Mouse (Mus musculus) layer of hippocampus, adult 2 months (tissue): ENCODE data around the gene Ifit1bl2. TPM values are rescaled to one million over a fixed set of nuclear protein-coding genes. Genes with fewer than 3 reads are reported as not detected.

Experiments used
- DNase-seq, 2 experiments: peaks; one replicate each; pipeline ENCODE4 v3.0.0; 2022; ENCODE audit warnings: low spot score in 2 of 2
- H3K27ac ChIP-seq: fragments of 200-600 bp; 2 replicates; pipeline ENCODE4 v1.8.1; 2022
- H3K4me3 ChIP-seq: fragments of 200-600 bp; 2 replicates; pipeline ENCODE4 v1.8.1; 2022; ENCODE audit warnings: mild to moderate bottlenecking
- CTCF ChIP-seq: fragments of 200-600 bp; conservative IDR thresholded peaks from 2 replicates; pipeline ENCODE4 v1.8.1; 2022; ENCODE audit warnings: antibody characterized with exemption, mild to moderate bottlenecking, moderate library complexity
- total RNA-seq, 2 experiments: library from RNA; stranded (reverse); gene quantifications; 2 replicates each; pipeline ENCODE4 v1.2.3; 2021

The Ifit1bl2 gene
- total RNA-seq, 2 experiments from 2014 or later = 0.27 to 0.38 TPM

DNA sequence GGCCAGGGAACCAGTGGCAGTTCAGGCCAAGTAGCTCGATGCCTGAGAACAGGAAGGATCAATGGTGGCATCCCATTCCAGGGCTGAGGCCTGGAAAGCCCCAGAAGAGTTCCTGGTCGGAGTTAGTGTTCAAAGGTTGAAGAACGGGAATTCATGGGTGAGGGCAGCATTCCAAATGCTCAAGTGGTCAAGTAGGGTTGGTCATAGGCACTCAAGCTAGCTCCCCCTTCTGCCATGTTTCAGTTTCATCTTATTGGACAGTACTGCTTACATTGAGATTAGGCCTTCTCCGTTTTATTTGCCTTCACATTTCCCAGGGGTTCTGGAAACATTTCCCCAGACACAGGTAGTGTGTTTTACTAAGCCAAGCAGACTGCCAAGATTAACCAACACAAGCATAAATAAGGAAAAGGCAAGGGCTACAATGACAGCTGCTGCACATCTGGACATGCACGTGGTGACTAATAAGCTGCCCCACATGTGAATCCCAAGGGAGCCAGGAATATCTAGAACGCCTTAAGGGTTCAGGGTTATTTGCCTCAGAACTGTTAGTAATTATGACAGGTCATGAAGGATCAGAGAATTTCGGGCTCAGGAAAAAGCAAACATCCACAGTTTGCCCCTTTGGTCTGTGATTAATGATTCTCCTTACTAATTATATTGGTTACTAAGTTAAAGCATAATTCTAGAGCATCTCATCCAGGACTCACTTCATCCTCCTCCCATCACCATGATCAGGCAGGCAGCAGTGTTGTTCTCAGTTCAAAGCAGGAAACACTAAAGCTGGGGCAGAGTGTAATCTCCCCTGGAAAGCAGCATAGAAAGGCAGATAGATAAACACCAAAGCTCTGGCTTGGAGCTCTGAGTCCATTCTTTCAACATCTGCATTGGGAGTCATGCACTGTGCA, 71.3 kb downstream of the Ifit1bl2 start:
- H3K4me3 ChIP-seq = no peak overlapping the region
- no peak for DNase-seq
- TF ChIP-seq CTCF = no peak
- H3K27ac ChIP-seq = no peak overlapping the region

Other genes with a start within 250 kb of the Ifit1bl2 start
- gene Ch25h, start 165.6 kb downstream of the Ifit1bl2 start, total RNA-seq = under 1 TPM in 1 of 2 experiments, not detected in 1; 0.25 TPM
- gene Lipa, start 113.3 kb downstream of the Ifit1bl2 start, total RNA-seq = 10 to 100 TPM; 16.6 to 20.0 TPM
- gene Ifit2, start 90.0 kb downstream of the Ifit1bl2 start, total RNA-seq = 1 to 10 TPM; 4.4 to 5.6 TPM
- gene Ifit3, start 57.2 kb downstream of the Ifit1bl2 start, total RNA-seq = 1 to 10 TPM; 1.9 to 4.0 TPM
- 1 to 10 TPM; 1.3 to 1.9 TPM for gene Ifit1bl1, start 38.8 kb downstream of the Ifit1bl2 start, total RNA-seq
- 1 to 10 TPM; 1.0 to 1.7 TPM for gene Ifit3b, start 32.8 kb downstream of the Ifit1bl2 start, total RNA-seq
- gene Ifit1, start 128 bp upstream of the Ifit1bl2 start, total RNA-seq = 1 to 10 TPM in 1 of 2 experiments, under 1 TPM in 1; 0.59 to 1.2 TPM
- gene Slc16a12, start 106.5 kb upstream of the Ifit1bl2 start, total RNA-seq = 1 to 10 TPM; 1.3 to 3.8 TPM
- 10 to 100 TPM; 19.6 to 21.7 TPM for gene Pank1, start 238.7 kb upstream of the Ifit1bl2 start, total RNA-seq